Mouse (Mus musculus): Measurements from ENCODE around the gene Camkmt.

GRCm38 (mm10) chr17:85504888-85505287, 414.5 kb downstream of the Camkmt start:
- TF ChIP-seq CTCF (IDR thresholded peaks at IDR 0.05; ENCODE audit: borderline replicate concordance, insufficient read depth, low read length): no peak
- no peak for TF ChIP-seq POLR2A (IDR thresholded peaks at IDR 0.05; ENCODE audit: low read depth, low read length)

All from embryonic fibroblast, embryonic 13.5 days (primary cell).